Mouse (Mus musculus) lung, postnatal 25 days (tissue): ENCODE measurements around the gene Tle3.

Source experiments
- DNase-seq: peaks from one replicate; pipeline ENCODE4 v3.0.0; 2022; ENCODE audit warnings: low spot score

Gene Tle3

GRCm38 (mm10) chr9:61371755-61372509, at the start of gene Tle3:
Tle3 (plus strand) TSS chr9:61372366.
- peak; percentile 99 for DNase-seq

- DNase-seq = no peak
These were observed 48.9 kb upstream of the Tle3 start for GRCm38 (mm10) chr9:61323221-61323620.

GRCm38 (mm10) chr9:61323879-61324278, 48.3 kb upstream of the Tle3 start:
- no peak for DNase-seq

- no peak for DNase-seq
These were observed 47.8 kb upstream of the Tle3 start for GRCm38 (mm10) chr9:61324354-61324753.

GRCm38 (mm10) chr9:61325012-61325411, 47.2 kb upstream of the Tle3 start:
- DNase-seq = no peak

- DNase-seq = no peak
These were observed 46.2 kb upstream of the Tle3 start for GRCm38 (mm10) chr9:61325931-61326351.

GRCm38 (mm10) chr9:61326922-61327321, 45.2 kb upstream of the Tle3 start:
- DNase-seq = no peak

- no peak for DNase-seq
These were observed 44.0 kb upstream of the Tle3 start for GRCm38 (mm10) chr9:61328173-61328572.

- no peak for DNase-seq
These were observed 41.4 kb upstream of the Tle3 start for GRCm38 (mm10) chr9:61330747-61331146.

GRCm38 (mm10) chr9:61332226-61332936, 39.8 kb upstream of the Tle3 start:
- DNase-seq = no peak

GRCm38 (mm10) chr9:61336179-61336578, 36.0 kb upstream of the Tle3 start:
- no peak for DNase-seq

GRCm38 (mm10) chr9:61336591-61337587, 35.3 kb upstream of the Tle3 start:
- peak; percentile 66 for DNase-seq

- DNase-seq = peak; percentile 50
These were observed 34.5 kb upstream of the Tle3 start for GRCm38 (mm10) chr9:61337665-61338064.

- peak; percentile 70 for DNase-seq
These were observed 32.9 kb upstream of the Tle3 start for GRCm38 (mm10) chr9:61339311-61339710.

GRCm38 (mm10) chr9:61340333-61340732, 31.8 kb upstream of the Tle3 start:
- no peak for DNase-seq

GRCm38 (mm10) chr9:61342297-61342696, 29.9 kb upstream of the Tle3 start:
- DNase-seq = no peak

GRCm38 (mm10) chr9:61344684-61345083, 27.5 kb upstream of the Tle3 start:
- no peak for DNase-seq

GRCm38 (mm10) chr9:61347011-61347410, 25.2 kb upstream of the Tle3 start:
- DNase-seq = no peak

GRCm38 (mm10) chr9:61348036-61348435, 24.1 kb upstream of the Tle3 start:
- DNase-seq = peak; percentile 54

GRCm38 (mm10) chr9:61348616-61349015, 23.6 kb upstream of the Tle3 start:
- no peak for DNase-seq

- DNase-seq = peak; percentile 73
These were observed 22.5 kb upstream of the Tle3 start for GRCm38 (mm10) chr9:61349697-61350096.

GRCm38 (mm10) chr9:61351164-61351563, 21.0 kb upstream of the Tle3 start:
- peak; percentile 59 for DNase-seq
